Mouse (Mus musculus) thymus, adult 2 months (tissue): ENCODE measurements around the gene Rwdd2b.

ENCODE experiments used
- CTCF ChIP-seq: fragments of 200-500 bp; IDR thresholded peaks from 2 replicates; pipeline ENCODE4 v1.5.1; 2012; ENCODE audit warnings: mild to moderate bottlenecking, control low read depth, low read length, moderate library complexity, borderline replicate concordance; ENCODE audit not compliant: control insufficient read depth, poor library complexity, insufficient read depth; ENCODE audit errors: extremely low read depth
- POLR2A ChIP-seq: fragments of 200-500 bp; IDR thresholded peaks from 2 replicates; pipeline ENCODE4 v1.6.1; 2012; ENCODE audit warnings: mild to moderate bottlenecking, low read length, control low read depth, moderate library complexity; ENCODE audit not compliant: control insufficient read depth, poor library complexity, insufficient read depth; ENCODE audit errors: extremely low read depth

DNA sequence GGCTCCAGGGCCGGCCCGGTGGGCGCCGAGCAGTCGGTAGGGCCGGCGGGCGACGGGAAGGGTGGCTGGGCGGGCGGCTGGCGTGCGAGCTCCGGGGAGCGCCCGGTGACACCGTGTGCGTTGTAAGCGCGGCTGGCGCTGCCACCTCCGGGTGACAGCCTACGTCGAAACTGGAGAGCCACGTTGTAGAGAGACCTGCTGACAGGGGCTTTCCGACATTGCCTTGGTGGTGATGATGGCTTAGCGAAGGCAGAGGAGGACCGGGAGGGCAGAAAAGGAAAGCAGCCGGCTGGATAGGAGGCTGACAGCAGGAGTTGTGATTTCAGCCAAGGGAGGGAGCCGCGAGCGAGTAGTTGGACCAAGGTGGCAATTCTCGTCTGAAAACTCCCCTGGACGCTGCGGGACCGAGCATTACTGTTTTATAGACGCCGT, 14.8 kb upstream of the Rwdd2b start:
- no peak for TF ChIP-seq POLR2A
- no peak; the same call in 1 of the 2 replicates for TF ChIP-seq CTCF
